Mouse (Mus musculus) adrenal gland, adult 18-20 months (tissue): ENCODE measurements around the gene Ccdc189. TPM values are rescaled to one million over a fixed set of nuclear protein-coding genes. Genes with fewer than 3 reads are reported as not detected.
"Not testable (repeated sequence)": the region's sequence is repeated elsewhere in the genome, so short reads cannot be mapped to it uniquely, and the experiment has no call there.

ENCODE experiments used
- DNase-seq, 2 experiments: peaks; one replicate each; pipeline ENCODE4 v3.0.0; 2021 to 2022; ENCODE audit warnings: low spot score in 2 of 2
- long read RNA-seq, 2 experiments: library from polyadenylated mRNA; stranded (forward); transcript quantifications; one replicate each; pipeline ENCODE4 v2.0.0; 2021
- total RNA-seq, 2 experiments: library from RNA; stranded (reverse); gene quantifications; 1 replicate in 1 of 2; 2 replicates in 1 of 2; pipeline ENCODE4 v1.2.3; 2021

Ccdc189 gene
- total RNA-seq: 1 to 10 TPM; 8.4 to 8.5 TPM
- long read RNA-seq, experiment 1, partial matches to known transcripts: 0 of 3 reads
- long read RNA-seq, experiment 1, other reads (novel, unspliced or antisense): 1 of 3 reads
- long read RNA-seq, experiment 2, partial matches to known transcripts: 0 of 7 reads
- long read RNA-seq, experiment 2, other reads (novel, unspliced or antisense): 2 of 7 reads

DNA sequence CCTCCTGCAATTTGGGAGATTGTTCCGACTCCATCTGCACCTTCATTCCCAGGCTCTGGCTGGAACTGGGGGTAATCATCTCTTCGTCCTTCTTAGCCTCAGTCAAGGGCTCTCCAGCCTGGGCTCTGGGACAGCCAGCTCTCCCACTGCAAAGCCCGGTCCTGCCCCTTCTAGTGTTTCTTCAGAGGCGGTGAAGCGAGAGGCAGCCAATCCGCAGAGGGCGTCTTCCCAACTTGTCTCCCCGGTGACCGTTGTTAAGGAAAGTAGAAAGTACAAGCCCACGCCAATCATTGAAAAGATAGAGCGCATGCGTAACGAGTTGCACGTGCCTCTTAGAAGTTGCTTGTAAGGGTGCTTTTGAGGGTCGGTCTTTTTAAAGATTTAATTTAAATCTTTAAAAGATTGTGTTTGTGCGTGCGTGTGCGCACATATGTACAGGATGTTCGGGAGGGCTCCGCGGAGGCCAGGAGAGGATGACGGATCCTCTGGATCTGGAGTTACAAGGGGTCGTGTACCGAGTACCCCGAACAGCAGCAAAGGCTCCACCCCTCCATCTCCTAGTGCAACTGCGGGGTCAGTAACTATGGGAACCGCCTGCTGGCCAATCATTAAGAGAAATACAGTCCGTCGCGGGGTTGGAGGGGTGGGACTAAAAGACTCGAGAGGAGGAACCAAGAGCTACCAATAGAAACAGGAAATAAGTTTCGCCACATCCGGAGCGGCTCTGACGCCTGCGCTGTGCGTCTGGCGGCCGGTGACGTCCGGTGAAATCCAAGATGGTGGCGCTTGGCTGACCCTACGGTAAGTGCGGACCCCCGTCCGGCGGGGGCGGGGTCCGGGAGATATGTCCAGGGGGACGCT, at the start of gene Ccdc189, which contains the start of gene Rnf40:
TSS of gene Ccdc189 (minus strand) at position 585 of the 861 bp plus-strand sequence.
TSS of gene Rnf40 (plus strand) at position 757 of the 861 bp plus-strand sequence.
- DNase-seq: peak; percentile 80 to 82

DNA sequence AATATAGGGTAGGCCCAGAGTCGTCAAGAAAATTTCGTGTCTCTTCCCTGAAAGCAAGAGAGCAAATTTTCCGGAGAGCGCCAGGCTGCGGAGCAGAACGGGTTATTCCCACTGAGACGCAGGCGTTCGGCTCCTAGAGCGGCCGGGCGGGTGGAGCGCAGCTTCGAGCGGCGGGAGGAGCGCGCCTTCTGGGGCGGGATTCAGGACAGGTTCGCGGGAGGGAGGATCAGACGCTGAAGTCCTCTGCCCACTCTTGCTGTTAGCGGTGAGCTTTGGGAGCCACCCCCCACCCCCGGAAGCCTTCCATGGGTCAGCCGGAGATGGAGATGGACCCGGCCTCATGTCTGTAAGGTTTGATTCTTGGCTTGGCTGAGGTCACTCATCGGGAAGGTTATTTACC, 48.6 kb upstream of the Ccdc189 start:
- peak; percentile 71 to 73 for DNase-seq

DNA sequence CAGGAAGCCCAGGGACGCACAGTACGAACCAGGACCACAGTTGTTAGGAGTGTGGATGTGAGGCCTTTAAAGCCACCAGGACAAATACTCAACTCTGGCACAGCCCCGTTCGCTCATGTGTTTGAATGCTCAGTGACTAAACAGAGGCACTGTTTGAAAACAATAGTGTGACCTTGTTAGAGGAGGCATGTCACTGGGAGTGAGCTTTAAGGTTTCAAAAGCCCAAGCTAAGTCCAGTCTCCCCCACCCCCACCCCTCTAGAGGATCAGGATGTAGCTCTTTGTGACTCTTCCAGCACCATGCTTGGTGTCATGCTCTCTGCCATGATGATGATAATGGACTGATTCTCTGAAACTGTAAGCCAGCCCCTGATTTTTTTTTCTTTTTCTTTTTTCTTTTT, 43.0 kb upstream of the Ccdc189 start:
- DNase-seq: no peak

DNA sequence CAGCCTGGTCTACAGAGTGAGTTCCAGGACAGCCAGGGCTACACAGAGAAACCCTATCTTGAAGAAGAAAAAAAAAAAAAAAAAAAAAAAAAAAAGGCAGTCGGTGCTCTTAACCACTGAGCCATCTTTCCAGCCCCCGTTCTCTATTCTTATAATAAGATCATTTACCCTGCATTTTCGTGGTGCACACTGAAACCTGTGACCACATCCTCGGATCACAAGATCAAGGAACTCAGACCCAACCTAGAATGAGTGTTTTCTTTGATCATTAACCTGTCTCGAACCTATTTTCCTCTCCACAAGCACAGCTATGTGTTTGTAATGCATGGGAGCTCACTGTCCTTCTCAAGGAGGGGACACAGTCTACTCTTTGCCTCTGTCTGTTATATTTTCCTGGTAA, 40.3 kb upstream of the Ccdc189 start:
- no peak for DNase-seq

DNA sequence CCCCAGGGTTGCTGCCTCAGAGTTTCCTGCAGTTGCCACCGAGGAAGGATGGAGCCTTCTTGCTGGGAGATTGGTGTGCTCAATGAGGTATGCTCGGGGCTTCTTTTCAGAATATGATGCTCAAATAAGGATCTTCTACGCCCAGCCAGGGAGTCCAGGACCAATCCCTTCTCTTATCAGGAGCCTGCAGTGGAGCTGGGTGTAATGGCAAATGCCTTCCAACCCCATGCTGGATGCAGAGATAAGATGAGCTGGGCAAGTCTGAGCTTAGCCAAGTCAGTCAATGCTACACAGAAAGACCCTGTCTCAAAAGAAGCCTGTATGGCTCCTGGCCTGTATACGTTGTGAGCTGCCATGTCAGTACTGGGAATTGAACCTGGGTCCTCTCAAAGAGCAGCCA, 38.1 kb upstream of the Ccdc189 start:
- DNase-seq: no peak

DNA sequence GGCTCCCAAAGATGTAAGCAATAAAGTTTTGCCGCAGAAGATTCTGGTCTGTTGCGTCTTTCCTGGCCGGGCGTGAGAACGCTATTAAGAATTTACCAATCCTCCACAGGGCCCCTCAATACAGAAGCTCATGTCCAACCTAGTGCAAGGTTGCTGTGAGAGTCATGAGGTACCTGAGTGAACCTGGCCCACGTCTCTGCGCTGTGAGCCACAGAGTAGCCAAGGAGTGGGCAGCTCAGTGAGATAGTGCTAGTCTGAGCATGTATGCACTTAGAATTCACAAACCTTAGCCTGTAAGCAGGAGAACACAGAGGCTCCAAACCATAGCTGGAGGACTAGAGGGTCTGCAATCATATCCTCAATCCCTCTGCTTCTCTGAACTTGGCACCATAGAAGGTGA, 37.6 kb upstream of the Ccdc189 start:
- DNase-seq: no peak

DNA sequence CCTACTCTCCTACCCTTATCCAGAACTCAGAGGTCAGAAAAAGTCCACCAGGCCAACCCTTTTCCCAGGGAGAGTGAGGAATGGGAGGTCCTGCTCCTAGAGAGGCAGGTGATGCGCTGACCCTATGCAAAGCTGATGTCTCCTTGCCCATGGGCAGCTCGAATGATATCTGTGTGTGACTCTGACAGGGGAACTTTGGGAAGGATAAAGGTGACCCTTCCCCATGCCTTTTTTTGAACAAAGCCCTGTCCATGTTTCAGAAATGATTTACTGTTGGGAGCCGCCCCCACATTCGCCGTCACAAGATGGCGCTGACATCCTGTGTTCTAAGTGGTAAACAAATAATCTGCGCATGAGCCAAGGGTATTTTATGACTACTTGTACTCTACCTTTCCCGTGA, 30.0 kb upstream of the Ccdc189 start:
- not testable (repeated sequence) for DNase-seq

DNA sequence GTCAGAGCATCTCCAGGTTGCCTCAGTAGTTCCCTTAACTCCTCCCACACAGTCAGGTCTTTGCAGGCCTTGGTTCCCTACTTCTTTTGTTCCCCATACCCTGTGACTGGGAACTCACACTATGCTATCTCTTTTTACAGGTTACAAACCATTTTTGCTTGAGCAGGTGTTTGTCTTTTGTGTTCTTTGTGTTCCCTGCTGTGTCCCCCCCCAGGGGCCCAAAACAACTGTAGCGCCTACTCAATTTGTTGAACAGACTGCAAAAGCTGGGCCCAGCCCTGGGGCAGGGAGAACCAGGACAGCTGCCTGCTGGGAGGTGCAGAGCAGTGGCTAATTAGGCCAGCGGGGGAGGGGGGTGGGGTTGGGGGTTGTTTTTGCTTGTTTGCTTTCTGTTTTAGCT, 29.6 kb upstream of the Ccdc189 start:
- no peak for DNase-seq

DNA sequence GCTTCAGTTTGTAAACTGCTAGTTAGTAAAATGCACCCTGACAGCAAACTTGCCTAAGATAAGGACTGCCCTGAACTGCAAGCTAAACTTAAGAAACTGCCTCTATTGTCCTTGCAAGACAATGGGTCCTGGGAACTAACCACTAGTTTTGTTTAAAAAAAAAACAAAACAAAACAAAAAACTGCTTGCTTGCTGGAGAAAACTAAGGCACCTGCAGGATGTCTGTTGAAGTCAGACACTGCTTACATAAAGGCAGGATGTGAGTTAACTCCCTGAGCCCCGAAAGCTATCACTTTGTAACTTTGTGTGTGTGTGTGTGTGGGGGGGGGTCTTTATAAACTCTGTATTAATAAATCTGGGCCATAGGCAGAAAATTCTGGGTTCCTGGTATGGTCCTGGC, 28.5 kb upstream of the Ccdc189 start:
- DNase-seq: no peak

DNA sequence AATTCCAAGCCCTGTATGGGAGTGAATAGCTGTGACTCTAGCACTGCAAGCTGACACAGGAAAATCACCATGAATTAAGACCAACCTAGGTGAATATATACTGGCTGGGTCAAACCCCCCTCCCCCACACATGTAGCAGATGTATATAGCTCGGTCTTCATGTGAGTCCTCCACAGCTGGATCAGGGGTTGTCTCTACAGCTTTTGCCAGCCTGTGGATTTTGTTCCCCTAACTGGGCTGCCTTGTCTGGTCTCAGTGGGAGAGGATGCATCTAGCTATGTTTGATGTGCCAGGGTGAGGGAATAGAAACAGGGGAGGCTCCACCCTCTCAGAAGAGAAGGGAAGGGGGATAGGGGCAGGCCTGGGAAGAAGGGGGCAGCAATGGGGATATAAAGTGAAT, 27.9 kb upstream of the Ccdc189 start:
- DNase-seq: no peak

DNA sequence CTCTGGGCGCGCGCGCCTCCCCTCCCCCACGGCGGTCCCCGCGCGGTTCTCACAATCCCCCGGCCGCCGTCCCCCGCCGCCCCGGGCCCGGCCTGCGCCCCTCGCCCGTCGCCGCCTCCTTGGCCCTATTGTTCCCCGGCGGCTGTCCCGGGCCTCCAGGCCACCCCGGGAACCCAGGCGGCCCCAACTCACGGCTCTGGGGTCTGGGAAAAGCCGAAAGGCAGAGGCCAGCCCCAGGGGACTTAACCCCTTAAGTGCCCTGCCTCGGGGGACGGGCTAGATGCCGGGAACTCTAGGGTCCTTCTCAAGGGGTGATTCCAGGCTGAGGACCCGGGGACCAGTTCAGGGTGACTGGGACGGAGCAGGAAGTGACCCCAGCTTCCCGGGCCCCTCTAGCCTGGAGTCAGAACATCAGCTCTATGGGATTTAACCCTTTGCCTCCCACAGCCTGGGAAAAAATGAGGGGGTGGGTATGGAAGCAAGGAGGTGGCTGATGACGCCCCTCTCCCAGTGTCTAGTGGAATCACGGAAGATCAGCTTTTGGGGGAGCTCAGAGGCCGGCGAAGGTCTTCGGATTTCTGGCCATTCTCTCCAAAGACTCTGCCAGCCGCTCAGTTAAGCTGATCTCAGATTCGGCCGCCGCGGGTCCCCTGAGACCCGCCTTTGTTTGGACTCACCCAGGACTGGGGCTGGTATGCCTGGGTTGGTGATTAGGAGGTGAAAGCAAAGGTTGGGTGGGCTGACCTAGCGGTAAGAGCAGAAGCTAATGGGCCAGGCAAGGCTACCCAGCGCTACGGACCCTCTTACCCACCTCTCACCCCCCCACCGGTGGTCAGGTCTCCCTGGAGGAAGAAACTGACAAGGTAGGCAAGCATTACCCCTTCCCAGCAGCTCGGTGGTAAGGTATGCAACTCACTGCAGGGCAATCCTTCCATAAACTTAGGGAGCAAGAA, 26.8 kb upstream of the Ccdc189 start, which contains the start of gene Zfp629:
TSS of gene Zfp629 (minus strand) at position 907 of the 953 bp plus-strand sequence.
- peak; percentile 59 to 64 for DNase-seq

DNA sequence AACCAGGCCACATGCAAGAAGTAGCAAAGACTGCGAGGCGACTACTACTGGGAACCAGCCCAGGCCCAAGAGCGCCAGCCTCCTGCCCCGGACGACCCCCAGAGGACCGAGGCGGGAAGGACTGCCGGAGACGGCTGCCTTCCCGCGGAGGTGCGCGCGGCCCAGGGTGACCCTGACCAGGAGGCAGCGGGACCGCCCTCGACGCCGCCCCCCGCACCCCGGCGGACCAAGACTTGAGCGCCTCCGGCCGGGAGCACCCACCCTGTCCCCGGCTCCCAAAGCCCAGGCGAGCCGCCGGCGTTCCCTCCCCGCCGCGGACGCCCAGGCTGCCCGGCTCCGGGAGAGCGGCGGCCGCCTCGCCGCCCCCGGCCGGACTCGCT, 26.1 kb upstream of the Ccdc189 start:
- peak; percentile 68 to 70 for DNase-seq

DNA sequence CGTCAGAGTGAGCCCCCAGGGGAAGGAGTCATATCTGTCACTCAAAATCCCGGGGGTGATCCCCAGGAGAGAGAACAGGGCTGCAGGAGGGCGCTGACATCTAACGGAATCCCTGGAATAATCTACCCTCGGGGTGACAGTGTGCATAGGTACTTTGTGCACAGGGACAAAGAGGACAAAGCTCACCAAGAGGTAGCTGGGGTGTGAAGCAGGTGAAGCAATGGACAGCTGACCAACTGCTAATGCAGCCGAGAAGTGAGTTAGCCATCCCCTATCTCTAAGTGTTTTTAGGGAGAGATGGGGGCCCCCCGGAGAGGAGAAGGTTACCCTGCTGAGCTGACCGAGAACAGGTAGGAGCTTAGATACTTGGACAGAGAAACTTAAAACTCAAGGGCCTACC, 25.7 kb upstream of the Ccdc189 start:
- DNase-seq: no peak

DNA sequence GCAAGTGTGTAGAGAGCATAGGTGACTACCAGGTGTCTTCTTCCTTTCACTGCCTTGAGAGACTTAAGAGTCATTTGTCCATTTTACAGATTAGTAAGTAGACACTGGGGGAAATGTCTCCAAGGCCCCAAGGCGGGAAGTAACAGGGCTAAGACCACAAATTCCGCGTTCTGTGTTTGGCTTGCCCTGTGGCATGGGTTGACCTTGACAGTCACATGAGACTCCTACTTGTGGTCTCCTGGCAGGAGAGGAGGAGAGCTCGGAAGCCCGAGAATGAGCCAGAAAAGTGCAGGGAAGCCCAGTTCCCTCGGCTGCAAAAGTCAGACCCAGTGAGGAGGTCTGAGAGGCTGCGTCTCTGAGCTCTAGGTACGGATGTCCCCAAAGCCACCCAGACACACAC, 25.1 kb upstream of the Ccdc189 start:
- no peak for DNase-seq

DNA sequence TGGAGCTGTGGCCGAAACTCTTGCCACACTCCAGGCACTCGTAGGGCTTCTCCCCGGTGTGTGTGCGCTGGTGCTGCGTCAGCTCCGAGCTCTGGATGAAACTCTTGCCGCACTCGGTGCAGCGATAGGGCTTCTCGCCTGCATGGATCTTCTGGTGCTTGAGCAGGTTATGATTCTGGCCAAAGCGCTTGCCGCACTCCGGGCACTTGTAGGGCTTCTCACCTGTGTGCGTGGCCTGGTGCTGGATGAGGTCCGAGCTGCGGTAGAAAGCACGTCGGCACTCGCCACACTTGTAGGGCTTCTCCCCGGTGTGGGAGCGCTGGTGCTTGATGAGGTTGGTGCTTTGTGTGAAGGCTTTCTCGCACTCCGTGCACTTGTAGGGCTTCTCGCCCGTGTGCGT, 23.2 kb upstream of the Ccdc189 start:
- no peak for DNase-seq

DNA sequence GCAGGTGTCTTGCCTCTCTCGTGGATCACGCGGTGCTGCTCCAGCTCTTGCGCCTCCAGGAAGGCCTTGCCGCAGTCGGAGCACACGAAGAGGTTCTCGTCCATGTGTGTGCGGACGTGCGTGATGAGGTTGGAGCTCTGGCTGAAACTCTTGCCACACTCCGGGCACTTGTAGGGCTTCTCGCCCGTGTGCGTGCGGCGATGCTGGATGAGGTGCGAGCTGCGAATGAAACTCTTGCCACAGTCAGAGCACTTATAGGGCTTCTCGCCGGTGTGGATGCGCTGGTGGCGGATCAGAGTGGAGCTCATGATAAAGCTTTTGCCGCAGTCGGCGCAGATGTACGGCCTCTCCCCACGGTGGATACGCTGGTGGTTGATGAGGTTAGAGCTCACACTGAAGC, 22.6 kb upstream of the Ccdc189 start:
- no peak for DNase-seq

DNA sequence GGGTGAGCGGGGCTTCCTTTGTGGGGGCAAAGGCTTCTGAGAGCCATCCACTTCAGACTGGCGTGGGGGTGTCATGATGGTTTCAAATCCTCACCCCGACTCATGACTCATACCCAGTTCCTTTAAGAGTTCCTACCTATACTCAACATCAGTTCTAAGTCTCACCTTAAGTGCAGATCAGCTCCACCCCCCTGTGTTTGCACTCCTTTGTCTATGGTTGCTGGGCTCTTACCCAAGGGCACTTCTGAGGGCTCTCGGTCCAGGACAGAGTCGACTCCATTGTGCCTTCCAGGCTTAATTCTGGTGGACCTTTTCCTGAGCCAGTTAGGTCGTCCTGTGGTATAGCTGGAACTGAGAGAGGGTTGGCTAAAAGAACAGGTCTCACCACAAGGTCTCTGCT, 18.8 kb upstream of the Ccdc189 start:
- no peak for DNase-seq

DNA sequence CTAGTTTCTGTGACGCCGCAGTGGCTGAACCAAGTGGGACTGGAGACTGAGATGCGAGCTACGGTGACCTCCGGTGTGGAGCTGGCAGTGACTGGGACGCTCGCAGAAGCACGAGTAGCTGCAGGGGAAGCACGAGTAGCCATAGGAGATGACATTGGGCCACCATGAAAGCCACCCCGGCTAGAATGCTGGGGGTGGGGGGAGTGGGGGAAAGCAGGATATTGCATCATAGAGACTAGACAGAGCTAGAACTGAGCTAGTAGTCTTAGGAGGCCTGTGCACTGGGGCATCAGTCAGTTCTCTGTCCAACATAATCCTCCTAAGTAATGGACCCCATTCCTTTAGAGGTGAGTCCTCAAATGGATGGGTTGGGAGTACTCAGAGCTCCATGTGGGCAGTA, 15.9 kb upstream of the Ccdc189 start:
- no peak for DNase-seq

DNA sequence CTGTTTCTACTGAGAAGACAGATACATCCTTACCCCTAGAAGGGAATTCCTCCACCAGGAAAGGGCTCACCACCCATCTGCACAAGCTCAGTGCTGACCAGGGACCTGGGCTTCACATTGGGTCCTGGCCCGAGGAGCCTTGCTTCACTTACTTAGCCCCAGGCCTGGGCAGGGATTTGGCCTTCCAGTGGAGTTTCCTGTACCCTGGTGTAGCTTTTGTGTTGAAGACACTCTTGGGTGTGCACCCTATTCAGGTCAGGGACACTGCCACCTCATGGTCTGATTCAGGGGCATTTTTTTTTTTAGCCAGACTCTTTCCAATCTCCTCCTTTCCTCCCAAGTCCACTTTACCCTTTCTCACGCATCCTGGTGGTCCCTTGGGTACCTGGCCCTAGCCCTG, 14.5 kb upstream of the Ccdc189 start:
- DNase-seq: no peak

DNA sequence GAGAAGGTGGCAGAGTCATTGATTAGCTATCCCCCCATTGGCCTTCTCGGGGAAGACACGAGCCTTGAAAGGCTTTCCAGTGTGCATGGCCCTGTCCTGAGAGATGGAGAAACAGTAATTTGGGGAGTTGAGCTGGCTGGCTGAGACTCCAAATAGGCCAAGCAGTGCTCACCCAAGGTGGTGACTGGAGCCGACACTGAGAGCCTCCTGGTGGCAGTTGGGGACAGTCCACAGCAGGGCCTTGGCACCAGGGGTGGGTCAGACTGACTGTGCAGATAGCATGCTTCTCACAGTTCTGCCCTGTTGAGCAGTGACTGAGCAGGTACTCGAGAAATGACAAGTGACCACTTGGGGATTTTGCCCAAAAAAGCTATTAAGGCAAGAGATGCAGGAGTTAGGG, 13.3 kb upstream of the Ccdc189 start:
- no peak for DNase-seq

DNA sequence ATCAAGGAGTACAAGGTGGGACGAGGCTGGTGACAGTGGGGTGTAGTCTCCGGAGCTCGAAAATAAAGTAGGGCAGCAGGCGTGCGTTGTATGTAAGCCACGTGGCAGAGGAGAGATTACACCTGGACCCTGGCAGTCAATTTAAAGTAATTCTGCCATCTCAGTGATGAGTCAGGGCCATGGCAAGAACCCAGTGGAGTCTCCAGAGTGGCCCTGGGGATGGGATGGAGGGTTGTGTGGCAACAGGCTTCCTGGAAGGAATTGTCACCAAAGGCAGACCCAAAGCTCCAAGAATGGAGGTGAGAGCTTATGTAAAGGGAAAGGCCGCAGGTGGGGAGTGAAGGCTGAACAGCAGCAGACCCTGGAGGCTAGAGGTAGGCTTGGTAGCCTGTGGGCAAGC, 12.2 kb upstream of the Ccdc189 start:
- DNase-seq: no peak

DNA sequence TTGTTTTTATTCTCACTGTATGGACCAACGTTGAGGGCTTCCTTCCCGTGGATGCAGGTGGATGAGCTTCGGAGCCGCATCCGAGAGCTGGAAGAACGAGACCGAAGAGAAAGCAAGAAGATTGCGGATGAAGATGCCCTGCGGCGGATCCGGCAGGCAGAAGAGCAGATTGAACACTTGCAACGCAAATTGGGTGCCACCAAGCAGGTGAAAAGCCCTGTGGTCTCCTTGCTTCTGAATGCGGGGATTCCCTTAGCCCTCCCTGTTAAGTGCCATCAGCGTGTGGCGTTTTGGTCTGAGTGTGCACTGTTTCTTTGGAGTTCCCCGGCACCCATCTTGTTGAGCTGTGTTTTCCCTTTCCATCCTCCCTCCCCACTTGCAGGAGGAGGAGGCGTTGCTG, 8.4 kb upstream of the Ccdc189 start:
- DNase-seq: no peak
